Mouse (Mus musculus): Measurements from ENCODE around the gene Hdlbp.
"Not testable (repeated sequence)": the region's sequence is repeated elsewhere in the genome, so short reads cannot be mapped to it uniquely, and the experiment has no call there.

Gene Hdlbp

DNA sequence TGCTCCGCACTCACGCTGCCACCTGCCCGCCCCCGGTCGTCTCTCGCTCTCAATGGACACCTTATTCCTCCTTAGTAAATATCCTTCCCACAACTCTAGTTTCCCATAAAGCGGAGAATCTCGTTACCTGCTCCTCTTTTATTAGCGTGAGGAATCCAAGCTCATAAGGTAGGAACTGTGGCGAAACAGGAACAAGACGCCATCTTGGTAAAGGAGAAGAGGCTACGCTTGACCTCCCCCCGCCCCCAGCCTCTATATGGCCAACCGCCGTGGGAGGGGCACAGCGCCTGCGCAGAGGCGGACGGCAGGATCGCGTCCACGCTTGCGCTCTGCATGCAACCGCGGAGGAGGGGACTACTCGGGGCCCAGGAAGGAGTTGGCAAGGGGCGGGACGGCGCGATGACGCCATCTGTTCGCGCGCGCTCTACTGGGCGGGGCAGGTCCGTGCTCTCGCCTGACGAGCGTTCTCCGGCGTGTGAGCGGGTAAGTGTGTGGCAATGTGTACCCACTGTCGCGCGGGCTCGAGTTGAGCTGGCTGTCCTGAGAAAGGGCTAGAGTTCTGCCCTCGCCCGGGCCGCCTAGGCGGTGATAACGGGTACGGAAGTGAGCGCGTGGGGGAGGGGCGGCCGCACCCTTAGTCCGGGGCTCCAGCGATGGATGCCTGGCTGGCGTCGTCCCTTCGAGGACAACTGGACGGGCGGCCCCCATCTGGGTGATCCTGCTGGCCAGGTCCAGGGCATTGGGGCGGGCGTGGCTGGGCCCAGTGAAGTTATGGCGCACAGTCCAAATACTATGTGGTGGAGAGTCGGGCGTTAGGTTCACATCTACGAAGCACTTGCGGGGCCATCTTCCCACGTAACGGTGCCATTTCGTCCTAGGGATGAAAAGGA is at the start of gene Hdlbp:
Gene Hdlbp (minus strand): TSS at position 230 of the 890 bp plus-strand sequence.
- DNase-seq (ENCODE audit: low spot score in 2 of 2), result peak; percentile 98 to 99

GRCm38 (mm10) chr1:93522325-93522724 is 43.7 kb upstream of the Hdlbp start:
- DNase-seq (ENCODE audit: low spot score in 2 of 2), result no peak

DNA sequence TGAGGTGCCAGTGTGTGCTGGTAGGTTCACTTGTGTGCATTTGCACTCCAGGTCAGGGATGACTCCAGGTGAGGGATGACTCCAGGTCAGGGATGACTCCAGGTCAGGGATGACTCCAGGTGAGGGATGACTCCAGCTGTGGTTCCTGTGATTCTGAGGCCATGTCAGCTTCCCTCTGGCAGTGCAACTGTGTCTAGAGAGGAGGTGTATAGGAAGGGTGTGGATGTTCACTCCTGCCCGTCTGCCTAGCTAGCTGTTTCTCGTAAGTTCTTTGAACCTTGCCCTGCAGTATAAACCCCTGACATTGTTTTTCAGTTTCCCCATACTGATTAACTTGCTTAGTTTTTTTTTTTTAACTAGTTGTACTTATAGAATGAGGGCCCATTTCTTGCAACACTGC is 42.9 kb upstream of the Hdlbp start:
- DNase-seq (ENCODE audit: low spot score in 2 of 2), result no peak

DNA sequence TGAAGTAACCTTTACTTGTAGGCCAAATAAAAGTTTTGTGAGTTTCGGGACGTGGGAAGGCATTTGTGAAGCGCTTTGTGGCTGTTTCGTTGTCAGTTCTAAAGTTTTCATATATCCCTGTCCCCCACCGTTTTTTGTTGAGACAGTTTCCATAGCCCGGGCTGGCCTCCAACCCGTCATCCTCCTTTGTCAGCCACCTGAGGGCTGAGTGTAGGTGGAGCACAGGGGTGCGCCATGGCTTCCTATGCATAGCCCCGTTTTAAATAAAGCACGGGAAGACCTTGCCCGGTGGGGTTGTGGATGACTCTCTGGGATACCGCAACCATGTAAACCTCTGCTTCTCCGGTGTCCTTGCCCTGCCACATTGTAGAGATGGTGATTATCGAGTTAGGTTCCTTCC is 34.6 kb upstream of the Hdlbp start:
- DNase-seq (ENCODE audit: low spot score in 2 of 2), result no peak

GRCm38 (mm10) chr1:93512351-93512690 is 33.7 kb upstream of the Hdlbp start:
- DNase-seq (ENCODE audit: low spot score in 2 of 2), result no peak

GRCm38 (mm10) chr1:93511585-93512350 is 33.2 kb upstream of the Hdlbp start, which contains the start of gene Farp2:
Gene Farp2, plus strand, starts transcription at chr1:93512079.
- peak; percentile 92 to 96 for DNase-seq (ENCODE audit: low spot score in 2 of 2)

GRCm38 (mm10) chr1:93508576-93508975 is 30.0 kb upstream of the Hdlbp start:
- not testable (repeated sequence) for DNase-seq (ENCODE audit: low spot score in 2 of 2)

- DNase-seq (ENCODE audit: low spot score in 2 of 2), result no peak
Measured at GRCm38 (mm10) chr1:93506944-93507676, 28.5 kb upstream of the Hdlbp start.

DNA sequence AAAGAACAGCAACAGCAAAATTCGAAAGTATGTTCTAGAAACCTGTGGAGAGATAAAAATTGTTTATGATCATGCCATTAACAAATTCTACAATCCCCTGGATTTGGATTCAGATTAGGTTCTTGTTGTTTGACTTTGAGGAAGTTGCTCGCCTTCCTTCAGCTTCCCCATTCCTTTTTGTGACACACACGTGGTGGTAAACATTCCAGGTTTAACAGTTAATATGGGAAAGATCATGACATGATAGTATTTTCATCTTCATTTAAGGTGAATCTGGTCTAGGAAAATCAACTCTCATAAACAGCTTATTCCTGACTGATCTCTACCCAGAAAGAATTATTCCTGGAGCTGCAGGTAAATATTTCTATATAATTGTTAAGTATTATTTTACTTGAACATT is 16.7 kb upstream of the Hdlbp start:
- DNase-seq (ENCODE audit: low spot score in 2 of 2), result no peak

DNA sequence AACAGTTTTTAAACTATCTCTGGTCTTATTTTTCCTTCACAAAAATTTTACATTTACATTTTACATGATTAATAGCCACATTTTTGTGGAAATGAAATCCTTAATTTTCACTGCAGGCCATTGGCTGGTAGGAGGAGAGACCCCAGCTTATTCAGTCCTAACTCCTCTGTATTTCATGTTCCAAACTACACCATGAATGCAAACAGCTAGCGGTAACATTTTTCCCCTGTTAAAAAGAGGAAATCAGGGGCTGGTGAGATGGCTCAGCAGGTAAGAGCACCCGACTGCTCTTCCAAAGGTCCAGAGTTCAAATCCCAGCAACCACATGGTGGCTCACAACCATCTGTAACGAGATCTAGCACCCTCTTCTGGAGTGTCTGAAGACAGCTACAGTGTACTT is 7.7 kb upstream of the Hdlbp start:
- not testable (repeated sequence) for DNase-seq (ENCODE audit: low spot score in 2 of 2)

GRCm38 (mm10) chr1:93479476-93480083 is 965 bp upstream of the Hdlbp start:
- peak; percentile 25 to 70 for DNase-seq (ENCODE audit: low spot score in 2 of 2)

DNA sequence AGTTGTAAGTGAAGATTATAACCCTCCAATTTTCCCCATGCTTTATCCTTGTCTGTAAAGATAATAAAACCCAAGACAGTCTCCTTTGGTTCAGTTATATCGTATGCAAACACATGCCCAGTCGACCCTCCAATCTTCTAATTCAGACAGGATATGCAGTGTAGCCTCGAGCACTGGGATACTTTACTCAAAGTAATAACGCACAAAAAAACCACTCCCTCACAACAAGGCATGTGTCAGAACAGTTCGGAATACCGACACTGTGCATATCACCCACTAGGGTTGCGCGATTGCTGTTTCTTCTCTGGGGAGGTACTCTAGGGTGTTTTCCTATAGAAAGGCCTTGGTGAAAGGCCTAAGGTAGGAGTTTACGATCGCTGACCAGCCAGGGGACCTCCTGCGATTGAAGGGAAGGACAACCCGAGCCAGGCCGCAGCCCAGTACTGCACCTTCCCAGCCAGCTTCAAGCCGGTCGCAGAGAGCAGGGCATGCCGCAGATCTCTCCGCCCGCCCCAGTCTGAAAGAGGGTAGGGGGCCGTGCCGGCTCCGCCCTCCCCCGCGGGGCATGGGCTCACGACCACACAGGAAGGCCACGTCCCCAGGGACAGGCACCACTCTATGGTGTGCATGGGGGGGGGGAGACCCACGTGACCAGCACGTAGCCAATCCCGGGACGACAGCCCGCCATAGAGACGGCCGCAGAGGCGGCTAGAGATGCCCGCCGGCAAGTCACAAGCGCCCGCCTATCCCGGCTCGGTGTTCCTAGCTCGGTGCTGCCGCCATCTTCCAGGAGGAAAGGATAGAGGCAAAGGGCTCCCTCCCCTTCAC is 643 bp downstream of the Hdlbp start:
- peak; percentile 97 to 98 for DNase-seq (ENCODE audit: low spot score in 2 of 2)

- no peak for DNase-seq (ENCODE audit: low spot score in 2 of 2)
Measured at GRCm38 (mm10) chr1:93475694-93476093, 2.9 kb downstream of the Hdlbp start.

GRCm38 (mm10) chr1:93468626-93469025 is 10.0 kb downstream of the Hdlbp start:
- no peak for DNase-seq (ENCODE audit: low spot score in 2 of 2)

GRCm38 (mm10) chr1:93465746-93466145 is 12.9 kb downstream of the Hdlbp start:
- no peak for DNase-seq (ENCODE audit: low spot score in 2 of 2)

DNA sequence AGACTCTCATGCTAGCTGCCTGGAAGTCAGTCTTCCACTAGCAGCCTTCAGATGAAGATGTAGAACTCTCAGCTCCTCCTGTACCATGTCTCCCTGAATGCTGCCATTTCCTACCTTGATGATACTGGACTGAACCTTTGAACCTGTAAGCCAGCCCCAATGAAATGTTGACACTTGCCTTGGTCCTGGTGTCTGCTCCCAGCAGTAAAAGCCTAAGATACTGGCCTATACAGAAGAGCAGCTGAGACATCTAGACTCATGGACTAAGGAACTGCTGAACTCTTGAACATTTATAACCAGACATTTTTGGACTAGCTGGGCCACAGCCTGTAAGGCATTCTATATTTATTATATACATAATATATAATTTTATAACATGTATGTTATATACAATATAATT is 13.5 kb downstream of the Hdlbp start:
- DNase-seq (ENCODE audit: low spot score in 2 of 2), result no peak

DNA sequence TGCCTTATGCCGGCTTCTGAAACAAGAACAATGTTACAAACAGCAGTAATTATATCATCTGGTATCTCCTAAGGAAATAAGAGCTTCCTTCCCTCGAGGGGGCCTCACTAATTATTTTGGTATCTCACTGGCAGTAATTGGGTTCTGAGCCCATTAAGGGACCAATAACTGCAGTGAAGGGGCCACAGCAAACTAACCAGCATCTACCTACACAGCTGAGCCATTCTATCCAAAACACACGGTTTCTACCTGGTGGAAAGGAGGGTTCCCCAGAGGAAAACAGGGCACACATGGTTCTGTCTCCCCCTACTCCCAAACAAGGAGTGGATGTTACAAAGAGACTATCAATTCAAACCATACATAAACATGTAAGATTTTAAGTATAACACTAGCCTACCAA is 19.5 kb downstream of the Hdlbp start:
- DNase-seq (ENCODE audit: low spot score in 2 of 2), result no peak

DNA sequence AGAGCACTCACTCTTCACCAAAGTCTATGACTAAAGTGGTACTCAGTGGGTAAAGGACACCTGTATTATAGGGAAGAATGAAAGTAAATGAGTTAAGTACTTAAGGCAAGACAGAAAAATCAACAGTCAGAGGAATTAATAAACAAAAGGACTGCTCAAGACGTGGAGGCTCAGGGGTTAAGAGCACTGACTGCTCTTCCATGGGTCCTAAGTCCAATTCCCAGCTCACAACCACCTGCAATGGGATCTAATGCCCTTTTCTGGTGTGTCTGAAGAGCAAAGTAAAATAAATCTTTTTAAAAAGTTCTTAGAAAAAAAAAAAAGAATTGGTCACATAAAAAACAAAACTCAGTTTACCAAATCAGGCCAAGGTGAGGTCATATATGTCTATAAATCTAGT is 20.3 kb downstream of the Hdlbp start:
- DNase-seq (ENCODE audit: low spot score in 2 of 2), result no peak

DNA sequence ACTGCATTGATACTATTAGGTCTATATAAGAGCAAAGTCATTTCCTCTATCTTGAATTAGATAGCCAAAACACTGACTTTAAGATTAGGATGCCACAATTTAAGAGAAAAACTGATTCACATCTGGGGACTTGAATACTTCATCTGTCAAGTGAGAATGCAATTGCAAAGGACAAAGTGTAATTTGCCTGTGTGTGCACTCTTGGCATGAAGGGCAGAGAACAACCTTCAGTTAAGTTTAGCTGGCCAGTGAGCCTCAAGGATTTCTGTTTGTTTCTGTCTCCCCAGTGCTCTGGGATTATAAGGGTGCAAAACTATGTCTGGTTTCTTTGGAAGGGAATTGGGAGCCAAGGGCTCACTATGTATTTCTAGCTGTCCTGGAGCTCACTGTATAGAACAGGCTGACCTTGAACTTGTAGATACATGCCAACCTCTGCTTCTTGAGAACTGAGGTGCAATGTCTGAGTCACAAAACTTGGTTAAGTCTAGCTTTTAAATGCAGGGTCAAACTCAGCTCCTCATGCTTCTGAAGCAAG is 24.8 kb downstream of the Hdlbp start:
- DNase-seq (ENCODE audit: low spot score in 2 of 2), result no peak

DNA sequence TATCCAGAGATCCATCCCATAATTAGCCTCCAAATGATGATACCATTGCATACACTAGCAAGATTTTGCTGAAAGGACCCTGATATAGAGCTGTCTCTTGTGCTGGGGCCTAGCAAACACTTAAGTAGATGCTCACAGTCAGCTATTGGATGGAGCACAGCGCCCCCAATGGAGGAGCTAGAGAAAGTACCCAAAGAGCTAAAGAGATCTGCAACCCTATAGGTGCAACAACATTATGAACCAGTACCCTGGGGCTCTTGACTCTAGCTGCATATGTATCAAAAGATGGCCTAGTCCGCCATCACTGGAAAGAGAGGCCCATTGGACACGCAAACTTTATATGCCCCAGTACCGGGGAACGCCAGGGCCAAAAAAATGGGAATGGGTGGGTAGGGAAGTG is 28.5 kb downstream of the Hdlbp start:
- DNase-seq (ENCODE audit: low spot score in 2 of 2), result not testable (repeated sequence)

DNA sequence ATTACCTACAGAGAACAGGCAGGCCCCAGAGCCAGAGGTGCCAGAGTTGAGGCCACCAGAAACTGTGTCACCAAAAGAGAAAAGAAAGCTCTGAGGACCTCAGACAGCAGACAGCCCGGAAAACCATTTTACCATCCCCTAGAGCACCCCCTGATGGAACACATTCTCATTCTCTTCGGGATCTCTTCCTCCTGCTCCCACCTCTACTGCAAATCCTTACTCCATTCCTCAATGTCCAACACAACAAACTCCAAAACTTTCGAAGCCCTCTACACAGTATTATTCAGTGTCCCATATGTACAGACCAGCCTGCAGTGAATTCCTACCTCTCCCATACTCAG is 32.8 kb downstream of the Hdlbp start:
- no peak for DNase-seq (ENCODE audit: low spot score in 2 of 2)

All from spleen, postnatal 4 days (tissue).